Mouse (Mus musculus) cortical plate, adult 2 months (tissue): ENCODE results near the gene Nhlrc4.

Experiments
- CTCF ChIP-seq: fragments of 200-500 bp; IDR thresholded peaks from 2 replicates; pipeline ENCODE4 v1.5.1; 2011; ENCODE audit warnings: mild to moderate bottlenecking, control low read depth, low read length; ENCODE audit not compliant: insufficient read depth; ENCODE audit errors: extremely low read depth
- POLR2A ChIP-seq: fragments of 200-500 bp; IDR thresholded peaks from 2 replicates; pipeline ENCODE4 v1.6.1; 2011; ENCODE audit warnings: mild to moderate bottlenecking, low read length, control low read depth; ENCODE audit not compliant: insufficient read depth; ENCODE audit errors: extremely low read depth

DNA sequence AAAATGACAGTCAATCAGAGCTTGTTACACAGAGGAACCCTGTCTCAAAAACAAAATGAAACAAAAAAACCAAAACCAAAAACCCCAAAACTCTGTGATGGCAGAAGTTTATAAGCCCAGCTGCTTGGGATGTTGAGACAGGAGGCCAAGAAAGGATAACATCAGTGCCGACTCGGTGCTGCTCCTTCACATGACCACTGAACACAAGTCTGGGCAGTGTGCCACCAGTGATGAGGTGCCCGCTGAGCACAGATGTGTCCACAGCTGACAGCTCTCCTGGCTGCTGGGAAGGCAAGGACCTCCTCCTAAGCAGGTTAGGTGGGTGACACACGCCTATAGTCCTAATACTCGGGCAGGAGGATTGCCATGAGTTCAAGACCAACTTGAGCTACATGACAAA lies 22.6 kb downstream of the Nhlrc4 start:
- TF ChIP-seq POLR2A (no peak), CTCF (no peak)
